Mouse (Mus musculus) C2C12 (cell line): Measurements from ENCODE around the gene Cyp4a12a.
"Not testable (repeated sequence)": the region's sequence is repeated elsewhere in the genome, so short reads cannot be mapped to it uniquely, and the experiment has no call there.

Experiments used
- CEBPB ChIP-seq: IDR thresholded peaks from one replicate; pipeline ENCODE4 v1.6.1; 2011; ENCODE audit warnings: low read depth, mild to moderate bottlenecking, control low read depth, moderate library complexity
- CTCF ChIP-seq: IDR thresholded peaks from one replicate; pipeline ENCODE4 v1.5.1; 2011; ENCODE audit not compliant: control insufficient read depth, insufficient read depth, insufficient read length
- MAX ChIP-seq: IDR thresholded peaks from one replicate; pipeline ENCODE4 v1.6.1; 2011; ENCODE audit warnings: mild to moderate bottlenecking, control low read depth
- MYOD1 ChIP-seq: IDR thresholded peaks from one replicate; pipeline ENCODE4 v1.6.1; 2011; ENCODE audit warnings: low read depth; ENCODE audit not compliant: control insufficient read depth, insufficient read length
- MYOG ChIP-seq: IDR thresholded peaks from one replicate; pipeline ENCODE4 v1.6.1; 2011; ENCODE audit not compliant: control insufficient read depth, insufficient read length; ENCODE audit errors: extremely low read depth
- USF1 ChIP-seq: IDR thresholded peaks from one replicate; pipeline ENCODE4 v1.6.1; 2011; ENCODE audit warnings: low read depth, mild to moderate bottlenecking, control low read depth, moderate library complexity

DNA sequence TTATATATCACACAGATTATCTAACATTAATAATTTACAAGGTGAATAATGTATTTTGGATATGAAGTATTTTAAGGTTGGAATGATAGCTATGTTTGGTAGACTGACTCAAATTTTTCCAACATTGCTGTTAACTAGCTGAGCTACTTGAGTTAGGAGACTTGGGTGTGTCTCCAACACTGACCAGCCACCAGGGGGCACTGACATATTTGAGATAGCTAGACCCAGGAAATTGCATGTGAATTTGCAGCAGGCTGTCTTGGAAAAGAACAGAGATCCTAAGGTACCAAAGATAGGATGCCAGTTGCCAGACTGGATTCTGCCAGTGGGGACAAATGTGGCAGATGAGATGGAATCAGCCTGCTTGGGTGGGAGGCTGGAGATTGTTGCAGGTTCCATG, 69.2 kb downstream of the Cyp4a12a start:
- TF ChIP-seq CTCF, CEBPB, USF1, MAX, MYOD1, MYOG: not testable (repeated sequence)
